Mouse (Mus musculus) heart, postnatal 14 days (tissue): Measurements from ENCODE around the gene A030005K14Rik. TPM values are rescaled to one million over a fixed set of nuclear protein-coding genes. Genes with fewer than 3 reads are reported as not detected.

Source experiments
- DNase-seq, 2 experiments: peaks; one replicate each; pipeline ENCODE4 v3.0.0; 2021 to 2022
- intact Hi-C: fragments of 180-260 bp; cut with DNase I; formaldehyde crosslinking; loops from one replicate; pipeline ENCODE4 v1.15.1; 2025
- long read RNA-seq, 2 experiments: library from polyadenylated mRNA; stranded (forward); transcript quantifications; one replicate each; pipeline ENCODE4 v2.0.0; 2021
- total RNA-seq, 2 experiments: library from RNA; stranded (reverse); gene quantifications; 2 replicates each; pipeline ENCODE4 v1.2.3; 2021

A030005K14Rik gene
- not detected for total RNA-seq
- long read RNA-seq, experiment 1, result 0 reads
- long read RNA-seq, experiment 2, result 0 reads

DNA sequence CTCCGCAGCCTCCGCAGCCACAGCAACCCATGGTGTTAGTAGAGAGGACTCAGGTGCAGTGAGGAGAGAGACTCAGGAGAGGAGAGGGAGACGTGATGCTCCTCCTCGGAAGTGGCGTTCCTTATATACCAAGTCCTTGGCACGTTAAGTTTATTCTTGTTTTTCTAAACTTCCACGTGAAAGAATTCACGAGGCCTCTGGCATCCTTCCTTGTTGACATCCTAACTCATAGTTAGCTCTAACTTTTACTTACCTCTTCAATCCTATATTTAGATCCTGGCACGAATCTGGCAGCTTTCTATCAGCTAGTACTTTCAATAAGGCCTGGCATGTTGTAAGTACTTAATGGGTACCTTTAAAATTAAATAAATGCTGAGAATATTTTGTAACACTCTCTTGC lies at the start of gene A030005K14Rik:
TSS of gene A030005K14Rik (minus strand) at position 101 of the 400 bp plus-strand sequence.
- intact Hi-C loops, result no loop called here
- DNase-seq, result no peak

- no peak for DNase-seq
- intact Hi-C loops, result no loop called here
These were observed 48.3 kb upstream of the A030005K14Rik start for GRCm38 (mm10) chr1:83107410-83107978.

GRCm38 (mm10) chr1:83105464-83105863 lies 46.3 kb upstream of the A030005K14Rik start:
- intact Hi-C loops, result no loop called here
- no peak for DNase-seq

DNA sequence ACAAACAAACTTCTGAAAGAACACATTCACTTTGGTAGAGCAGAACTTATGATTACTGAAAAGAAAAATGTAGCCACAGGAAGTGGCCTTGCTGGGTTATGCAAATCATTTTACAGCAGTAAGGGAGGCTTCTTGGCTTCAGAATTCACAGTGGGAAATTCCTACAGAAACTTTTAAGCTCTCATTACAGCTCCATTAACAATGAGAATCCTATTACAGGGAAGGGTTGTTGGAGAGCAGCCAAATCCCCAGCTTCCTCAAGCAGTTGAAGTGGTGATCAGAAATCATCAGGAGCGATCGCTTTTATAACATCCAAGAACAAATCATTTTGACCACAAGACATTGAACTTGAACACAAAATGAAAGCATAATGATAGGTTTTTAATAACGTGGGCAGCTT lies 42.7 kb upstream of the A030005K14Rik start:
- intact Hi-C loops, result no loop called here
- DNase-seq, result no peak

- DNase-seq, result no peak
- intact Hi-C loops, result no loop called here
These were observed 40.5 kb upstream of the A030005K14Rik start for GRCm38 (mm10) chr1:83099580-83100137.

- intact Hi-C loops, result no loop called here
These were observed 40.0 kb upstream of the A030005K14Rik start for GRCm38 (mm10) chr1:83099160-83099559.

DNA sequence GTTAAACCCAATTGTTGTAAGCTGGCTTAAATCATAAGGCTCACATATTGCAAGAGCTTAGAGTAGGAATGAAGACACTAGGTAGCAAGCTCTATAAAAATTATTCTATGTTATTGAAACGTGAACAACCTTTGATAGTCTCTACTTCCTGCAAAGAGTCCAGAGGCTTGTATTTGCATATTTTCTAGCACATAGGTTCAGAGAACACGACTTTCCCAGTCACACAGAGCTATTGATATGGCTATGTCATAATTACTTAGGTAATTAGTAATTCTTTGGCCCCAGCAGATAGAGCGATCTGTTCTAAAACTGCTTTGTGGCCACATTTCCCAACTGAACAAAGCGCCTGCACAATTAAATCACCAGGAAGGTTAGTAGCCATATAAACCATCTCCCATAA lies 37.8 kb upstream of the A030005K14Rik start:
- no peak for DNase-seq
- intact Hi-C loops, result no loop called here

More at GRCm38 (mm10) chr1:83099160-83099559, 40.0 kb upstream of the A030005K14Rik start:
- no peak for DNase-seq

DNA sequence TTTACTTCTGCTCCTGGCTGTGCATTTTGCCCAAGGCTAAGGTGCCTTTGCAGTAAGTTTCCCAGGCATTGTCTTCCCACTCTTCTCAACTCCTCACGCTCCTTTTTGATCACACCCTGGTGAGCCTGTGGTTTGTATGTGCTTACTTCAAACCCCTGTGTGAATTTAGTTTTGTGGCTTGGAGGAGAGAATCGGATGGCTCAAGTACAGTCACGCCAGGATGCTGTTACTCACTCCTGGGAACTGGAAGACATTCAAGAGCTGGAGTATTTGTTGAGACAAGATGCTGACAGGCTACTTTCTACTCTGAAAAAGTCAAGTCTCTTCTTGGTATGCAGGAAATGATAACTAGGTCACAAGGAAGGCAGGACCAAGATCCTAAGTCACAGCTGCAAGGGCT lies 32.1 kb upstream of the A030005K14Rik start:
- no peak for DNase-seq
- intact Hi-C loops, result no loop called here

GRCm38 (mm10) chr1:83084790-83085189 lies 25.6 kb upstream of the A030005K14Rik start:
- no peak for DNase-seq
- intact Hi-C loops, result no loop called here

DNA sequence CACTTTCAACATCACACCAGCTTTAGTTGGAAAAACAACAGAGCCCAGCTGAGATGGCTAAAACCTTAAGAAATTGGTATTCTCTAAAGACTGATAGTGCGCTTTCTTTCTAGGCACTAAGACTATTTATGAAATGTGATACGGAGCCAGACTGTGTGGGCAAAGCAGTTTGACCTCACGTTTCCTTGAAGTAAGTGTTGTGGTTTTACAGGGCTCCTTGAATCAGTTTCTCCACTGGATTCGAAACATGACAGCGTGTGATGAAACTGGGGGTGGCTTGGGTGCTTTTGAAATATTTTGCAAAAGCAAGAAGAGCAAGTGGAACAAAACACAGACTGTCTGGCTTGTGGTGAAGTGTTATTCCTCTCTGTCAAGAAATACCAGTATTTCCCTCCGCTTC lies 17.8 kb upstream of the A030005K14Rik start:
- intact Hi-C loops, result no loop called here
- no peak for DNase-seq

- peak in 1 of 2 experiments; percentile 37 for DNase-seq
- intact Hi-C loops, result loop anchor here (1.0 kb wide), 1 partner anchor 290 kb away; no protein-coding TSS in a partner anchor
These were observed 17.2 kb upstream of the A030005K14Rik start for GRCm38 (mm10) chr1:83076190-83076917.

GRCm38 (mm10) chr1:83075526-83076189 lies 16.5 kb upstream of the A030005K14Rik start:
- no peak for DNase-seq
- intact Hi-C loops, result loop anchor here (1.0 kb wide), 1 partner anchor 289 kb away; no protein-coding TSS in a partner anchor

DNA sequence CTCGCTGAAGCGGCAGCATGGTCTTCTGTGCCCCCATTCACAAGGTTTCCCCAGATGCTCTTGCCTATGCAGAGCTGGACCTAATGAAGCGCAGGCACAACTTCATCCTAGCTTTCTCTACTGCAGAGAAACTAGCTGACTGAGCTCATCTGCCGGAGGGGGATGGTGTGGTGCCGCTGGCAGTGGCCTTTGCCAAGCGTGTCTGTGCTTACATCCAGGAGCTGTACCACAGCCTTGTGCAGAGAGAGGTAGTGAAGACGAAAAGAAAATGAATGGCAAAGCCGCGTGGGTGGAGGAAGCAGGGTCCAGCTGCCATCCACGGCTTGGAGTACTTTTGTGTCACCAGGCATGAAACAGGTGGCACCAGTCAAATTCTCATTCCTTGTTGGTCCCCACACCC lies 8.0 kb upstream of the A030005K14Rik start:
- no peak for DNase-seq
- intact Hi-C loops, result loop anchor here (5.0 kb wide), 2 partner anchors 120 to 650 kb away; no protein-coding TSS in a partner anchor

DNA sequence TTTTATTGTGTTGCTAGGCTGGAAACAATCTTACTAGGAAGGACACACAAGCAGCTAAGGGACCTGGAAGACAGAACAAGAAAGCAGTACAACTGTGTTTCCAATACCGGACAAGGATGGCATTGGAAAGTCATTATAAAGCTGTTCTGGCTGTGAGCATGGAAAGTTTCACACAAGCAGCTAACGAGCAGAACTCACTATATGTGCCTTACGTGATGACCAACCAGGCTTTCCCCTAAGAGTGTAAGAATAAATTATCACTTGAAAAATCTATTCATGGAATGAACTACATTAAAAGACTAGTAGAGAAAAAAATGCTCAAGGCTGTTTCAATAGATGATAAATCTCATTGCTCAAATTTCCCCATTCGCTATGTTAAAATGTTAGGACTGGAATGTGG lies 7.4 kb upstream of the A030005K14Rik start:
- intact Hi-C loops, result loop anchor here (5.0 kb wide), 2 partner anchors 121 to 651 kb away; no protein-coding TSS in a partner anchor
- no peak for DNase-seq

DNA sequence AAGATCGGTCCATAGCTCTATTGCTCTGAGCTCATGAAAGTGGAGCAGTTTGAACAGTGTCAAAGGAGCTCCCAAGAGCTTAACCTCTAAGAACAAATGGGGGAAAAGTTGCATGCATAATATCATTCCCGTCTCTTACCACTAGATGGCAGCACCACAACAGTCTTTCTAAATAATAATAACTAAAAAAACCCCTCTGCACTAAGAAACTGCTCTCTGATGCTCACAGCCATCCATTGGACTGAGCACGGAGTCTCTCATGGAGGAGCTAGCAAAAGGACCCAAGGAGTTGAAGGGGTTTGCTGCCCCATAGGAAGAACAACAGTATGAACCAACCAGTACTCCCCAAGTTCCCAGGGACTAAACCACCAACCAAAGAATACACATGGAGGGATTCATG lies 5.7 kb upstream of the A030005K14Rik start:
- intact Hi-C loops, result loop anchor here (5.0 kb wide), 2 partner anchors 122 to 652 kb away; no protein-coding TSS in a partner anchor
- DNase-seq, result peak in 1 of 2 experiments; percentile 35

DNA sequence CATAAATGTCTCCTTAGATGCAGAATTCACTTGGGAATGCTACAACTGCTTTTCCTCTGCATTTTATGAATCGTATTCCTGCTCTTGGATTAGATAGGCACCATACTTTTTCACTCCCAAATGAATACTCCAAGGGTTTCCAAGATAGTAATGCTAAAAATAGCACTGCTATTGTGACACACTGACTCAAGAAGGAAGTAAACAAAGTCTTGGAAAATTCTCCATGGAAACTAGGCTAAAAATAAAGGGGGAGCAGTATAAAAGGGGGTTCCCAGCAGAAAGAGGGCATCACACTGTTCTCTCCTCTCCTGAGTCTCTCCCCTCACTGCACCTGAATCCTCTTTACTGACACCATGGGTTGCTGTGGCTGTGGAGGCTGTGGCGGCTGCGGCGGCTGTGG lies 1.5 kb upstream of the A030005K14Rik start, which contains the start of gene Krtap28-13:
TSS of gene Krtap28-13 (plus strand) at position 288 of the 400 bp plus-strand sequence.
- intact Hi-C loops, result no loop called here
- DNase-seq, result no peak

GRCm38 (mm10) chr1:83058481-83058880 lies 697 bp downstream of the A030005K14Rik start:
- intact Hi-C loops, result no loop called here

GRCm38 (mm10) chr1:83044882-83045427 lies 14.2 kb downstream of the A030005K14Rik start, which contains the start of gene Gm47969:
Gene Gm47969, plus strand, starts transcription at chr1:83044932.
- DNase-seq, result no peak
- intact Hi-C loops, result no loop called here

More at GRCm38 (mm10) chr1:83058481-83058880, 697 bp downstream of the A030005K14Rik start:
- no peak for DNase-seq

DNA sequence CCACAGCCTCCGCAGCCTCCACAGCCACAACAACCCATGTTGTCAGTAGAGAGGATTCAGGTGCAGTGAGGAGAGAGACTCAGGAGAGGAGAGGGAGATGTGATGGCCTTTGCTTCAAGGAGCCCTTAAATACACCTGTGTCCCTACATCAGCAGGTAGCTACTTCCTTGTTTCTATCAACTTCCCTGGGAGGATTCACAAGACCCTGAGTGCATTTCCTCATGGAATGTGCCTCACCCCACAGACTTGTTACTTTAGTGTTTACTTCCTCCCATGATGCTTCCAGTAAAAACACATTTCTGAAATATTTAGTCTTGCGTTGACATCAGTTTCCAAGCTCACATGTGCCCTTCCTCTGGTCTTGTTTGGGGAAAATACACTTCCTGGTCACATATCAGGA lies 16.8 kb downstream of the A030005K14Rik start, which contains the start of gene Krtap28-10:
TSS of gene Krtap28-10 (minus strand) at position 101 of the 400 bp plus-strand sequence.
- intact Hi-C loops, result no loop called here
- no peak for DNase-seq

- intact Hi-C loops, result no loop called here
- no peak for DNase-seq
These were observed 20.1 kb downstream of the A030005K14Rik start for GRCm38 (mm10) chr1:83039080-83039479.
